Mouse (Mus musculus): ENCODE data around the gene Hmga1. TPM values are rescaled to one million over a fixed set of nuclear protein-coding genes. Genes with fewer than 3 reads are reported as not detected.

Gene Hmga1
- total and polyA plus RNA-seq, 3 experiments = 131 to 1,702 (median 270) TPM

DNA sequence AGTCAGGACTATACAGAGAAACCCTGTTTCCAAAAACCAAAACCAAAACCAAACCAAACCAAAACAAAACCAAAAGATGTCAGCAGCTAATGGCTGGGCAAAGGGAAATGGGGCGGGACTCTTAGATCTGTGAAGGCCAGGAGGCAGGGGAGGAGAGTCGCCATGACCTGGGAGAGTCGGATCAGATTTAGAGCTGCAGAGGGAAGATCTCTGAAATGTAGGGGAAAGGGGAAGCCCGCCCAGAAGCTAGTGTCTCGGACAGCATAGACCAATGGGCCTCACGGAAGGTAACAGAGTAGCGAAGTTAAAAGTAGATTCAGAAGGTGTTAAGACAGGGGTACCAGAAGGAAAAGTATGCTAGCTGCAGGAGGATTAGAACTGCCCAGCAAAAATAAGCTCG lies 15.0 kb downstream of the Hmga1 start:
- no peak for ATAC-seq (ENCODE audit: extremely low read depth, insufficient number of reproducible peaks, low FRiP score, poor library complexity, severe bottlenecking)
- H3K4me3 ChIP-seq (ENCODE audit: low read depth, low read length) = no peak overlapping the region
- no peaks in the 10 kb centered on the region for H3K9me3 ChIP-seq (replicated peaks)
- H3K4me1 ChIP-seq (ENCODE audit: insufficient read depth, low read depth, low read length) = peaks cover 56% of the 10 kb centered on the region
- peaks cover 9% of the 10 kb centered on the region for H3K27me3 ChIP-seq (ENCODE audit: insufficient read depth, low read length)
- TF ChIP-seq POLR2AphosphoS5 (IDR thresholded peaks at IDR 0.05; ENCODE audit: insufficient replicate concordance, low read depth, low read length) = no peak
- no peak for TF ChIP-seq GATA1 (IDR thresholded peaks at IDR 0.05; ENCODE audit: borderline replicate concordance, low read length)
- TF ChIP-seq TAL1 (conservative IDR thresholded peaks at IDR 0.05; ENCODE audit: low read depth, low read length) = no peak
- no peak for TF ChIP-seq CTCF (IDR thresholded peaks at IDR 0.05; ENCODE audit: low read depth, low read length)
- TF ChIP-seq GATA2 (IDR thresholded peaks at IDR 0.05; ENCODE audit: borderline replicate concordance, low read depth, low read length) = no peak
- DNase-seq (ENCODE audit: low spot score) = no peak
- peaks cover 46% of the 10 kb centered on the region for H3K36me3 ChIP-seq (replicated peaks)

DNA sequence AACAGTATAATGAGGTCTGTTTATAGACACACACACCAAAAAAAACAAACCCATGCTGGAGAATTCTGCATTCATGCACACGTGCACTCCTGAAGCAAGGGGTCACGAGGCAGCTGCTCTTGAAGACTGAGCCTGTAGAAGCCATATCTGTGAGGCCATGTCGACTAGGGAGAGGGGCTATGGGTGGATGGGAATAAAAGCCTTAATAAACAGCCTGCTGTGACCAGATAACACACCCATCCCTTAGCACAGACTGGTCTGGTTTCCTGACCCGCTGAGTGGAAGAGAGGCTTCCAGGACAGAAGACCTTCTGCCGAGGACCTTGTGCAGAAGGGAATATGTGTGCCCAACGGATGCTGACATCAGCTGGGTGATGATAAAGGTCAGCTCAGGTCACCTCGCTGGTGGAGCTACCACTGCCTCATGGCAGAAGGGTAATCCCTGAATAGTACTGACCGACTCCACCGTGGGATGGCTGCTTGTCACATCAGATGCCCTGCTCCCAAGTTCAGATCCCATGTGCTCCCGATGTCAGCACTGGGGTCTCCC lies 17.5 kb downstream of the Hmga1 start:
- H3K27me3 ChIP-seq (ENCODE audit: insufficient read depth, low read length) = no peaks in the 10 kb centered on the region; the same call in 1 of the 2 replicates
- H3K9me3 ChIP-seq (replicated peaks) = no peaks in the 10 kb centered on the region
- peaks cover 59% of the 10 kb centered on the region for H3K4me1 ChIP-seq (ENCODE audit: insufficient read depth, low read depth, low read length)
- peaks cover 64% of the 10 kb centered on the region for H3K36me3 ChIP-seq (replicated peaks)
- peak; percentile 83 for ATAC-seq (ENCODE audit: extremely low read depth, insufficient number of reproducible peaks, low FRiP score, poor library complexity, severe bottlenecking)
- DNase-seq (ENCODE audit: low spot score) = no peak
- TF ChIP-seq GATA2 (IDR thresholded peaks at IDR 0.05; ENCODE audit: borderline replicate concordance, low read depth, low read length) (no peak), GATA1 (IDR thresholded peaks at IDR 0.05; ENCODE audit: borderline replicate concordance, low read length) (no peak), POLR2AphosphoS5 (IDR thresholded peaks at IDR 0.05; ENCODE audit: insufficient replicate concordance, low read depth, low read length) (no peak), TAL1 (conservative IDR thresholded peaks at IDR 0.05; ENCODE audit: low read depth, low read length) (peak; percentile 61), CTCF (IDR thresholded peaks at IDR 0.05; ENCODE audit: low read depth, low read length) (no peak)
- H3K4me3 ChIP-seq (ENCODE audit: low read depth, low read length) = peak overlapping the region; percentile 39; the same call in 1 of the 2 replicates

DNA sequence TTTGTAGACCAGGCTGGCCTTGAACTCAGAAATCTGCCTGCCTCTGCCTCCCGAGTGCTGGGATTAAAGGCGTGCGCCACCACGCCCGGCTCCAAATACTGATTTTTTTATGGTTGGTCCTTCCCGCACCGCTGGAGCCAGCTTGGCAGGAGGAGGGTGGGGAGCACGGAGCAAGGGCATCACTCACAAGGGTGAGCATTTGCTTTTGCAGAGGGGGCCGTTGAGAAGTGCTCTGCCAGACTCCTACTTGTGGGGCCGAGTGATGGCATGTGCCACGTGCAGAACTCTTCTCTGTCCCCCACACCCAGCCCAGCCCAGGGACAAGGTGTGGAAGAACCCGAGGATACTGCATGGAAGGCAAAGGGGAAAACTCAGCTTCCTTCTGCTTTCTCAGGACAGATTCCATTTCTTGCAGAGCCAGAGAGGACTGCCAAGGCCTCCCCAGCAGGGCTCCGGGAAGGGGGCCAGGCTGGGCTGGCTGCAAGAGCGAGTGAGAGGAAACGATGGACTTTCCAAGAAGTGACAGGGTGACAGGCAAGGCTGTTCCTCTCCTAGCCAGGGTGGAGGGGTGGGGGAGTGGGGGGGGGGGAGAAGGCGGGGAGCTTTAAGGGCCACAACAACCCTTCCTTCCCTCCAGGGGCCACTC lies 18.3 kb downstream of the Hmga1 start:
- TF ChIP-seq GATA2 (IDR thresholded peaks at IDR 0.05; ENCODE audit: borderline replicate concordance, low read depth, low read length) = no peak
- H3K4me3 ChIP-seq (ENCODE audit: low read depth, low read length) = peak overlapping the region; percentile 27; the same call in 1 of the 2 replicates
- H3K36me3 ChIP-seq (replicated peaks) = peaks cover 71% of the 10 kb centered on the region
- peak; percentile 60 for DNase-seq (ENCODE audit: low spot score)
- no peaks in the 10 kb centered on the region for H3K9me3 ChIP-seq (replicated peaks)
- peaks cover 63% of the 10 kb centered on the region for H3K4me1 ChIP-seq (ENCODE audit: insufficient read depth, low read depth, low read length)
- H3K27me3 ChIP-seq (ENCODE audit: insufficient read depth, low read length) = no peaks in the 10 kb centered on the region
- ATAC-seq (ENCODE audit: extremely low read depth, insufficient number of reproducible peaks, low FRiP score, poor library complexity, severe bottlenecking) = no peak

DNA sequence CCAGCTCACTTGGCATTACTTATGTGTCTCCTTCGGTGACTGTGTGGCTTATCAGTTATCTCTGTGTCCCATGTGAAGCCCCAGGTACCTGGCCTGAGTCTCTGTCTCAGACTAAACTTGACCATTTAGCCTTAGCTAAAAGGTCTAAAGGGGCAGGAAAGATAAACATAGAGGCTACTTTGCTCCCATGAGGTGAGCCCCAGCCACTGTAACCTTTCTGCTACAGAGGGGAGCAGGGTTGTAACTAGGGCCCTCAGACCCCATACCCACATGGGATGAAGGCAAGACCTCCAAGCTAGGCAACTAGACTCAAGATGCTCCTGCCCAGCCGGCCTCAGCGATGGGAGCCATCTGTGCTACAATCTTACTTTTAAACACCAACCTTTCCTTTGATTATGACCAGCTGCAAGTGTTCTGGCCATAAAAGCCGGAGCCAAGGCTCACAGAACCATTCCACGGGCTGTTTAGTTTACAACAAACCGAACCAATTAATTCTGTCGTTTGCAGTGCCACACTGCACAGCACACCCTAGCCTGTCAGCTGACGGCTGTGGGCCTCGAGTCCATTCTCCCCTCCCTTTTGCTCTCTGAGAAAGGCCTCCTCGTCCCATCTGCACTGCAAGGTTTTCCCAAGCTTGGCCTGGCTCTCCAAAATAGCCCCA lies 18.9 kb downstream of the Hmga1 start:
- TF ChIP-seq GATA2 (IDR thresholded peaks at IDR 0.05; ENCODE audit: borderline replicate concordance, low read depth, low read length) (no peak), POLR2AphosphoS5 (IDR thresholded peaks at IDR 0.05; ENCODE audit: insufficient replicate concordance, low read depth, low read length) (no peak), TAL1 (conservative IDR thresholded peaks at IDR 0.05; ENCODE audit: low read depth, low read length) (no peak)
- Histone ChIP-seq H3K9me3 (replicated peaks) (no peaks in the 10 kb centered on the region), H3K4me3 (ENCODE audit: low read depth, low read length) (no peak overlapping the region; the same call in 1 of the 2 replicates), H3K27me3 (ENCODE audit: insufficient read depth, low read length) (no peaks in the 10 kb centered on the region), H3K36me3 (replicated peaks) (peaks cover 74% of the 10 kb centered on the region), H3K4me1 (ENCODE audit: insufficient read depth, low read depth, low read length) (peaks cover 70% of the 10 kb centered on the region)
- DNase-seq (ENCODE audit: low spot score) = no peak
- no peak for ATAC-seq (ENCODE audit: extremely low read depth, insufficient number of reproducible peaks, low FRiP score, poor library complexity, severe bottlenecking)

DNA sequence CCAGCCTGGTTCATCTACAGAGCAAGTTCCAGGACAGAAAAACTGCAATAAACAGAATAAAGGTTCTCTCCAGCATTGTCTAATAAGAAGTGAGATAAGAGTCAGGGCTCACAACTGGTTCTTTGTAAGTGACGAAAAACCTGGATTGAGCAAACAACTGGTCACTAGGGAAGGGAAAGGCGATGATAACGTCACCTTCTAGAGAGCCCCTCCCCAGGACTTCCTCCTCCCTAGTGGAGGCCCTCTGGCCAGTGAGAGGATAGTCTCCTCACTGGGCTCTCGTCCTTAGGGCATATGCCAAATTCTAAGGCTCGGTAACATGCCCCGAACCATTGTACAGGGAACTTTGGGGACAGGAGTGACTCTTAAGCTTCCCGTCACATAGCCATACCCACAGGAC lies 19.8 kb downstream of the Hmga1 start:
- Histone ChIP-seq H3K27me3 (ENCODE audit: insufficient read depth, low read length) (no peaks in the 10 kb centered on the region), H3K4me1 (ENCODE audit: insufficient read depth, low read depth, low read length) (peaks cover 78% of the 10 kb centered on the region), H3K9me3 (replicated peaks) (no peaks in the 10 kb centered on the region), H3K36me3 (replicated peaks) (peaks cover 82% of the 10 kb centered on the region), H3K4me3 (ENCODE audit: low read depth, low read length) (no peak overlapping the region)
- DNase-seq (ENCODE audit: low spot score) = no peak
- TF ChIP-seq POLR2AphosphoS5 (IDR thresholded peaks at IDR 0.05; ENCODE audit: insufficient replicate concordance, low read depth, low read length) (no peak), GATA1 (IDR thresholded peaks at IDR 0.05; ENCODE audit: borderline replicate concordance, low read length) (no peak), CTCF (IDR thresholded peaks at IDR 0.05; ENCODE audit: low read depth, low read length) (no peak), TAL1 (conservative IDR thresholded peaks at IDR 0.05; ENCODE audit: low read depth, low read length) (no peak), GATA2 (IDR thresholded peaks at IDR 0.05; ENCODE audit: borderline replicate concordance, low read depth, low read length) (no peak)
- no peak for ATAC-seq (ENCODE audit: extremely low read depth, insufficient number of reproducible peaks, low FRiP score, poor library complexity, severe bottlenecking)

DNA sequence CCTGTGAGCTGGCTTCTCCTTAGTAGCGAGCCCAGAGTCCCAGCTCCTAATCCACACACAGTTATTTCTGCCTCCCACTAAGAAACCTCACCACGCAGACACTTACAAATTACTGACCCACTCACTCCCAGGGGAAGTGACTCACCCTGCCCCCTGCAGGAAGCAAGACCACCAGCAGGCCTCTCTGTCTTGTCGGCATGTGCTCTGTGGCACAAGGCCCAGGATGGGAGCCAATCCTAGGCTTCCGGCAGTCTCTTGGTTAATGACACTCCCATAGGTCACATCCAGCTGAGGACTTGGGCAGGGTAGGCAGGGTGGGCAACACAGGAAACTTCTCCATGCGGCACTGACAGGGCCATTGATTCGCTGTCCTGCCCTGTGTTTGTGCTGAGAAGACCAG lies 21.2 kb downstream of the Hmga1 start:
- no peaks in the 10 kb centered on the region for H3K27me3 ChIP-seq (ENCODE audit: insufficient read depth, low read length)
- H3K9me3 ChIP-seq (replicated peaks) = no peaks in the 10 kb centered on the region
- DNase-seq (ENCODE audit: low spot score) (no peak), ATAC-seq (ENCODE audit: extremely low read depth, insufficient number of reproducible peaks, low FRiP score, poor library complexity, severe bottlenecking) (no peak)
- no peak for TF ChIP-seq POLR2AphosphoS5 (IDR thresholded peaks at IDR 0.05; ENCODE audit: insufficient replicate concordance, low read depth, low read length)
- TF ChIP-seq CTCF (IDR thresholded peaks at IDR 0.05; ENCODE audit: low read depth, low read length) = no peak
- no peak for TF ChIP-seq TAL1 (conservative IDR thresholded peaks at IDR 0.05; ENCODE audit: low read depth, low read length)
- no peak for TF ChIP-seq GATA1 (IDR thresholded peaks at IDR 0.05; ENCODE audit: borderline replicate concordance, low read length)
- no peak for TF ChIP-seq GATA2 (IDR thresholded peaks at IDR 0.05; ENCODE audit: borderline replicate concordance, low read depth, low read length)
- H3K4me3 ChIP-seq (ENCODE audit: low read depth, low read length) = no peak overlapping the region
- H3K36me3 ChIP-seq (replicated peaks) = peaks cover 89% of the 10 kb centered on the region
- peaks cover 79% of the 10 kb centered on the region for H3K4me1 ChIP-seq (ENCODE audit: insufficient read depth, low read depth, low read length)
